Mouse (Mus musculus) layer of hippocampus, adult 9-10 months (tissue): ENCODE data around the gene Psmb2.

ENCODE experiments used
- DNase-seq: peaks from one replicate; pipeline ENCODE4 v3.0.0; 2022; ENCODE audit warnings: low spot score

Gene Psmb2

GRCm38 (mm10) chr4:126752608-126753141 is 75.2 kb downstream of the Psmb2 start:
- DNase-seq = no peak

- DNase-seq = peak; percentile 95
Measured at GRCm38 (mm10) chr4:126753268-126754230, 76.1 kb downstream of the Psmb2 start, which contains the start of the genes Ncdn and AU040320. Ncdn (minus strand) TSS chr4:126753438. AU040320 (plus strand) TSS chr4:126753544.

GRCm38 (mm10) chr4:126754231-126754611 is 76.8 kb downstream of the Psmb2 start:
- no peak for DNase-seq

- no peak for DNase-seq
Measured at GRCm38 (mm10) chr4:126754736-126755374, 77.4 kb downstream of the Psmb2 start.

DNA sequence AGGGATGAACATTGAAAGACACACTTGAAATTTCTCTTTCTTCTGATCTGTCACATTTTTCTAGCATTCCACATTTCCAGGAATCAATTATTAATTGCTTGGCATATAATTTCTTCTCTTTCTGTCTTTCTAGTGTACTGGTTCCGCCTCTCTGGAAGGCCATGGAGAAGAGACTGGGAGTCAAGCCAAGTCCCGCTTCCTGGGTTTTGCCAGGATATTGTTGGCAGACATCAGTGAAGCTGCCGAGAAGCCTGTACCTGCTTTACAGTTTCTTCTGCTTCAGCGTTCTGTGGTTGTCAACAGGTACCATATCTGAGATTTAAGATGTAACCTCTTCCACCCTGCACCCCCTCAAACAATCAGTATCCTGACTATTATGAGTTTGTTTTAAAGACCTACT is 79.3 kb downstream of the Psmb2 start:
- DNase-seq = no peak

DNA sequence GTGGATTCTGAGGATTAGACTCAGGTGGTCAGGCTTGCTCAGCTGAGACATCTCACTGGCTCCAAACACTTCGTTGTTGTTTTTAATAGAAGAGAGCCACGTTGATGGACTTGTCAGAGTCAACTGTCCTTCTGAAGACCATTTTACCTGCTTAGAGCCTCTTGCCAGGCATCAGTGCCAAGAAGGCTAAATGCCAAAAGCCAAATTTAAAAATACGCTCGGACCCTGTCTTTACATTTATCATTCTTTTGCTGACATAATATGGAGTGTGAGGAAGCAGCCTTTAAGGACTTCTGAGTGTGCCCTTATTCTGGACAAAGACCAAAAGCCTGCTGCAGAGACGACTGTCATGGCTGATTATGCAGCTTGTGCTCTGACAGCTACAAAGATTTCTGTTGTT is 80.9 kb downstream of the Psmb2 start:
- no peak for DNase-seq
